Mouse (Mus musculus) cerebellum, adult 11 months (tissue): ENCODE measurements around the gene Cfap61.
A peak's percentile ranks its signal among the peaks of the same experiment; 100 is the strongest.
"Not testable (repeated sequence)": the region's sequence is repeated elsewhere in the genome, so short reads cannot be mapped to it uniquely, and the experiment has no call there.

Experiments used
- DNase-seq: peaks from one replicate; pipeline ENCODE4 v3.0.0; 2022

Cfap61 gene

GRCm38 (mm10) chr2:145934339-145935231, at the start of gene Cfap61, which contains the start of gene Crnkl1:
Gene Cfap61, plus strand, starts transcription at chr2:145934784.
Gene Crnkl1, minus strand, starts transcription at chr2:145935014.
- peak; percentile 90 for DNase-seq

GRCm38 (mm10) chr2:145884913-145885785, 49.4 kb upstream of the Cfap61 start:
- DNase-seq, result no peak

- DNase-seq, result no peak
Measured at GRCm38 (mm10) chr2:145887937-145888765, 46.4 kb upstream of the Cfap61 start.

GRCm38 (mm10) chr2:145888766-145889480, 45.7 kb upstream of the Cfap61 start:
- DNase-seq, result no peak

DNA sequence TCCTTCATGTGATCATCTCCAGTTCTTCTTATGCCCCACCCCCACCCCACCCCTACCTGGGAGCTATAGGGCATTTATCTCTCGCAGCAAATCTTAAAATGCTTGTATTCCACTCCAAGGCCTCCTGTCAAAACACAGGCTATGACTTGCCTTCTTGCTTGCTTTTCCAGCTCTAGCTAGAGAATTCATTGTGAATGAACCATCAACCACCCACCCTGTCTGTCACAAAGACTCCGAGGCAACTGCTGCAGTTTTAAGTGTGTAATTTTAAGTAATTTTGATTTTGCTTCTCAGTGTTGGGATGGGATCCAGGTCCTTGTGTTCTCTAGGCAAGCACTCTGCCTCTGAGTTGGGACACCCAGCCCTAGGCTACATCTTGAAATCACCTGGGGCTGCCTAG, 44.0 kb upstream of the Cfap61 start:
- DNase-seq, result no peak

DNA sequence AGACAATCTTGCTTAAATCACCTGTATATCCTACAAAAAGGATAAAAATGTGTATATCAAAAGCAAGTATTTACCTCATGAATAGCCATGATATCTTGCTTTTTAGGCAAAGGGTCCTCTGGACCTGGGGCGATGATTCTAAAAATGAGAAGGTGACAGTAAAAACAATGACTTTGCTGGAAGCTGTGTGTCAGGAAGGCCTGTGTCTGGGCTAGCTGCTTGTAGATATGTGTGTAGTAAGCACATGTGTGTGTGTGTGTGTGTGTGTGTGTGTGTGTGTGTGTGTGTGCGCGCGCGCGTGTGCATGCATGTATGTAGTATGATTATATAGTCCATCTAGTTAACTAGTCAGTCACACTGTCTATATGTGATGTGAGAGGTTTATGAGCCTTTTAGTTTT, 40.8 kb upstream of the Cfap61 start:
- no peak for DNase-seq

- DNase-seq, result peak; percentile 58
Measured at GRCm38 (mm10) chr2:145898106-145898505, 36.5 kb upstream of the Cfap61 start.

DNA sequence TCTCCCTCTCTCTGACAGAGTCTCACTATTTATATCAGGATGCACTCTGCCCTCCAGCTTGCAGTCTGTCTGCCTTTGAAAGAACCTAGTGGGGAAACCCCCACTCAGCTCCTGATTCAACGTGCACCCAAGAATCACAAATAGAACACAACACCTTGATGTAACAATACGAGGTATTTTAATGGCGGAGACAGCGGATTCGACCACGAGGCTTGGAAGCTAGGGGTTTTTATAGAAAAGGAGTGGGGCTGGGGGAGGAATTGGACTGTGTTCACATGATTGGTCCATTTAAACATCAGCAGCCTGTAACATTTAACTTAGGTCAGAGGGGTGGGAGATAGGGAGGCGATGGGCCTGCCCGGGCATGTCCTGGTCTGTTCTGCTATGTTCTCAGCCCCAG, 34.3 kb upstream of the Cfap61 start:
- DNase-seq, result not testable (repeated sequence)

- no peak for DNase-seq
Measured at GRCm38 (mm10) chr2:145901861-145902260, 32.7 kb upstream of the Cfap61 start, which contains the start of gene Naa20. Gene Naa20, plus strand, starts transcription at chr2:145902099.

GRCm38 (mm10) chr2:145903061-145903901, 31.3 kb upstream of the Cfap61 start:
- DNase-seq, result peak; percentile 88

DNA sequence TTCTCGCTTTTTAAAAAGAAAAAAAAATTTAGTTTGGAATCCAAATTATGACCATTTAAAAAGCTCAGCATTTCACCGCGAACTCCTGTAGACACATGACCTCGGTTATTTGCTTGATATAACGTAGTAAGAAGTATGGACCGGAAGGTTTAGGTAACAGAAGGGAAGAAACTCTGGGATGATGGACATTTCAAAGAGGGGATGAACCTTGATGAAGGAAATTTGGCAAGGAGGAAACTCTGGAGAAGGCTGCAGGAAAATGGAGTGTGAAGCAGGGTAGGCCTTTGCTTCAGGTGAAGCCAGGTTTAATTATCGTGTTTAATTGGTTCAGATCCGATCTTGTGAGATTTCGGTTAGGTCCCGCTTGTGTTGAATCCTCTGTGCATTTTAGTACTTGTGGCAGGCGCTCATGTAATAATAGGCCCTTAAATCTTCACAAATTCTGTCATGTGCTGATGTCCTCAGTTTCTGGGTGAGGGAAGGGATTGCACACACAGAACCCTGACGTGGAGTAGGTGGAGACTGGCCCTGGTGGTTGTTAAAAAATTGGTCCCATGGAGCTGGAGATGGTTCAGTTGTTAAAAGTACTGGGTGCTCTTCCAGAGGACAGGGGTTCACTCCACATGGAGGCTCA, 30.5 kb upstream of the Cfap61 start:
- no peak for DNase-seq

- DNase-seq, result no peak
Measured at GRCm38 (mm10) chr2:145905156-145905555, 29.4 kb upstream of the Cfap61 start.

DNA sequence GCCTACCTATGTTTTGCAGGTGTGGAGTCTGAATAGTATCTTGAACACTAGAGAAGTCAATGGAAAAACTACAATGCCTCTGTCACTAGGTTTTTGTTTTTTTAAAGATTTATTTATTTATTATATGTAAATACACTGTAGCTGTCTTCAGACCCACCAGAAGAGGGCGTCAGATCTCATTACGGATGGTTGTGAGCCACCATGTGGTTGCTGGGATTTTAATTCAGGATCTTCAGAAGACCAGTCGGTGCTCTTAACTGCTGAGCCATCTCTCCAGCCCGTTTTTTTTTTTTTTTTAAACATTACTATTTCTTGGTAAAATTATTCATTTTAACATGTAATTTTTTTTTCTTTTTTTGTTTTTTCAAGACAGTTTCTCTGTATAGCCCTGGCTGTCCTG, 28.7 kb upstream of the Cfap61 start:
- DNase-seq, result not testable (repeated sequence)

DNA sequence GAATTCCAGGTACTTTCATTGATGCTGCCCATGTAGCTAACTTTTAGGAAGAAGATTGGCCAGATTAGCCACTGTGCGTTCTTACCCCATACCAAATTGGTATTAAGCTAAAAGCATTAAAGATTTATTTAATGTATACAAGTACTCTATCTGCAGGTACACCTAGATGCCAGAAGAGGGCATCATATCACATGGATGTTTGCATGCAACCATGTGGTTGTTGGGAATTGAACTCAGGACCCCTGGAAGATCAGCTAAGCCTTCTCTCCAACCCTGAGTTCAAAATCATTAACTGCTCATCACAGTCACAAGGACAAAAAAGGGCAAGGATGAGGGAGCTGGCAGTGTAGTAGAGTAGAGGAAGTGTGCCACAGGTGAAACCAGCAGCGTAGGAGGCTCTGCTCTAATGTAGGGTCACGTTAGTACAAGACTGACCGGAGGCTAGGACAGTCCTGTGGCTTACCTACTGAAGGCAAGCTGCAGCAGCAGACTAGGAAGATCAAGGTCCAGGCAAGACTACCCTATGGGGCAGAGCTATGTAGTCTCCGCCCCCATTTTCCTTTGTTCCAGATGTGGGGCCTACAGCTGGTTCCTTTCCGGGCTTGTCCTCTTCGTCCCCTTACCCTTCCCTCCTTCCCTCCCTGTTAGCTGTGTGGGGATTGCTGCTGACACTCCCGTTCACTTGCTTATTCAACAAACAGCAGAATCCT, 13.5 kb upstream of the Cfap61 start:
- no peak for DNase-seq

GRCm38 (mm10) chr2:145936975-145937374, 2.4 kb downstream of the Cfap61 start:
- no peak for DNase-seq

DNA sequence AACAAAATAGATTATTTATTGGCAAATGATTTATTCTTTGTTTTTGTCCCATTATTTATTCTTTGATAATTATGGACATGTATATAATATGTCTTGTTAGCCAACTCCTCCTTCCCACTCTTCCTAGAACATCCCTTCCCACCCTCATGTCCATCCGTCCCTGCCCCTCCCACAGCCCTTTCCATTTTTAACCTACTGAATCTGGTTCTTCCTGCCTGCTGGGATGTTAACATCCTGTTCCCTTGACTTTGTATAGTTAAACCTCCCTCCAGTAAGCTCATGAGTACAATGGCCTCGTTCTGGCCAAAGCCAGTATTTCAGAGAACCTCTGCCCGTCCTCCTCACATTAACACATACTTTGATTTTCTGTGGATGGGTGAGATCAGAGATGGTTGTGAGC, 6.8 kb downstream of the Cfap61 start:
- DNase-seq, result no peak

- no peak for DNase-seq
Measured at GRCm38 (mm10) chr2:145944286-145944685, 9.7 kb downstream of the Cfap61 start.

- no peak for DNase-seq
Measured at GRCm38 (mm10) chr2:145948402-145948954, 13.9 kb downstream of the Cfap61 start.

GRCm38 (mm10) chr2:145949475-145950068, 15.0 kb downstream of the Cfap61 start:
- no peak for DNase-seq
